Mouse (Mus musculus): ENCODE measurements around the gene Dexi.

Dexi gene

DNA sequence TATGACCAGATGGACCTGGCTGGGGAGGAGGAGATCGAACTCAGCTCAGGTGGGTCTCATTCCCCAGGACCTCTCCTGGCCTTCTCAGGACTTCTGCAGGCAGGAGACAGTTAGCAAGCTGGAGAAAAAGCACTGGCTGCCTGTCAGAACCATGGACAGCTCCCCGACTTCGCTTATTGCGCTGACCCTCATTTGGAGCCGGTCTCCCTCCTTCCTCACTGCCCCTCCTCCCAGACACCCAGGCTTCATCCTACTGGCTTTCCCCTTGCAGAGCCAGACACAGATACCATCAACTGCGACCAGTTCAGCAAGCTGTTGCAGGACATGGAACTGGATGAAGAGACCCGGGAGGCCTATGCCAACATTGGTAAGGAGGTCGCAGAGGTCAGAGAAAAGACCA is 41.0 kb downstream of the Dexi start:
- CTCF ChIA-PET: interaction anchor here (0.8 to 1.6 kb wide), 2 partner anchors 21 to 85 kb away, joined by 3 read pairs; no protein-coding TSS in a partner anchor

DNA sequence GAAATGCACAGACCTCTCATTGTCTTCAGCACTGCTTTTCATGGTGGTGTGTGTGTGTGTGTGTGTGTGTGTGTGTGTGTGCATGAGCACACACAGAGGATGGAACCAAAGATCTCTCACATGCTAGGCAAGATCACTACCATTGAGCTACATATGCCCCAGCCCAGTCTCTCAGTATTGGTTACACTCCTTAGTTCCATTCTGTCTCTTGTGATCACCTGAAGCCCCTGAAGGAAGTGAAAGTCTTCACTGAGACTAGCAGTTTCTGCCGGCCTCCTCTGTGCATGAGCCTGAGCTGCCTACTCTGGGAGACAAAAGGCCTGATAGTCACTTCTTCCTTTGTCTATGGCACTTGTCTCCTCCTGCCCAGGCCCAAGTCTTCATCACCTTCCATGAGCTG is 43.7 kb downstream of the Dexi start:
- CTCF ChIA-PET: interaction anchor here (0.7 kb wide), 1 partner anchor 498 kb away, joined by 3 read pairs; no protein-coding TSS in a partner anchor

DNA sequence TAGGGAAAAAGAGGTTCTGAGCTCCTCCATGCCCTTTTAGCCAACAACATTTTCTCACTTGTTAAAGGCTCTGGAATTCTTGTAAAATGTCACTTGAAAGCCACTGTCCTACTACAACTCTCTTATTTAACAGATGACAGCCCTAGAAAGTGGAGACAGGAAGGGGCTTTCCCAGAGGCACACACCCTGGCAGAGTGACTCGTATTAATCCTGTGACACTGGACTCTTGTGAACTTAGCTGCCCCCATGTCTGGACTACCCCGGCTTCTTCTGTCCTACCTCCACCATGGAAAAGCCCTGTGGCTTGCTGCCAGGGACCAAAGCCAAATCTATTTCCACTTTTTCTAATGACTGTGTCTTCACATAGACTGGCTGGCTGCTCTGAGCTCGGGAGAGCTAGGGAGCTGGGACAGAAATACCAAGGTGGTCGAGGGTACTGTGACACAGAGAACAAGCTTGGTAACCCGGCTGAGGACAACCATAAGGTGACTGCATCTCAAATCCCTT is 44.7 kb downstream of the Dexi start:
- CTCF ChIA-PET: interaction anchor here (0.5 to 1.2 kb wide), 4 partner anchors 9 to 499 kb away, joined by 3 read pairs; no protein-coding TSS in a partner anchor

DNA sequence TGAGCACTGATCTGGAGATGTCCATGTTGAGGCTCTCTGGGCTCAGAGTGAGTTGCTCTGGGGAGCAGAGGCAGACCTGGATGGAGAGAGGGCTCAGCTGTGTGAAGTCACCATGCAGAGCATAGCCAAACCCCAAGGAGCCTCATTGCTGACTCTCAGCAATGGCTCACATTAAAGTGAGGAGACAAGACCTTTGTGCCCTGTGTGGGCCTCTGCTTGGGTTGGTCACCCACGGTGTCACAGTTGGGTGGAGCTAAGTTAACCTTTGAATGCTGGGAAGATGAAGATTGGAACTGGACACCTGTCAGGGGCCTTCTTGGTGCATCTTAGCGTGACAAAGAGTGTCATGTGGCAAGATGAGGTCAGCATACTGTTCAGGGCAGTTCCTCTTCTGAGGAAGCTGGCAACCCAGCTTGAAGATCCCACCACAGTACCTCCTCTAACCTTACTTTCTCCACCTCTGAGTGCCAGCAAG is 47.0 kb downstream of the Dexi start:
- CTCF ChIA-PET: interaction anchor here (1.0 kb wide), 1 partner anchor 22 kb away, joined by 3 read pairs; no protein-coding TSS in a partner anchor

DNA sequence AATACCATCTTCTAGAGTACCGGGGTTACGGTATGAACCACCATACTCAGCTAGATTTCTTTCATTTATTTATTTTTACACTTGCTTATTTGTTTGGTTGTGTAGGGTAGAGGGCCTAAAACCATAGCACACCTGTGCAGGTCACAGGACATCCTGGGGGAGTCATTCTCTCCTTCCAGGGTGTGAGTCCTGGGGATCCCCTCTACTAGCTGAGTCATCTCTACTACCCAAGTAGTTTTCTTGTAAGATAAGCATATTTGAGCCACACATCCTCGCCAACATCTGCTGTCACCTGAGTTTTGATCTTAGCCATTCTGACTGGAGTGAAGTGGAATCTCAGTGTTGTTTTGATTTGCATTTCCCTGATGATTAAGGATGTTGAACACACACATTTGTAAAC is 50.3 kb downstream of the Dexi start:
- CTCF ChIA-PET: no interaction called here

DNA sequence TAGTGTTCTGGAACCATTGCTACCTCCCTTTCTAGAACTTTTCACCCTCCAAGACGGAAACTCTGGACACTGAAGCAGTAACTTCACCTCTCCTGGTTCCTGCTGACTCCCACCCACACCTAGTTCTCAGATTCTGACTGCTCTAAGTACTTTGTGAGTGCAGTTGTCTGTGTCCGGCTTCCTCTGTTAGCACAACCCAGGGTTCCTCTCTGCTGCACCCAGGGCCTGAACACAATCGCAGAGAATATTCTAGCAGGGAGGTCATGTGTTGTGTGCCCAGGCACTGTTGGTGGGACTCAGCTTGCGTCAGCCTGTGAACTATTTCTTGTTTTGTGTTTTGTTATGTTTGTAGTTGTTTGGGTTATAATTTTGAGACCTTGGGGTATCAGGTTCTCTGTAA is 51.1 kb downstream of the Dexi start:
- CTCF ChIA-PET: no interaction called here

DNA sequence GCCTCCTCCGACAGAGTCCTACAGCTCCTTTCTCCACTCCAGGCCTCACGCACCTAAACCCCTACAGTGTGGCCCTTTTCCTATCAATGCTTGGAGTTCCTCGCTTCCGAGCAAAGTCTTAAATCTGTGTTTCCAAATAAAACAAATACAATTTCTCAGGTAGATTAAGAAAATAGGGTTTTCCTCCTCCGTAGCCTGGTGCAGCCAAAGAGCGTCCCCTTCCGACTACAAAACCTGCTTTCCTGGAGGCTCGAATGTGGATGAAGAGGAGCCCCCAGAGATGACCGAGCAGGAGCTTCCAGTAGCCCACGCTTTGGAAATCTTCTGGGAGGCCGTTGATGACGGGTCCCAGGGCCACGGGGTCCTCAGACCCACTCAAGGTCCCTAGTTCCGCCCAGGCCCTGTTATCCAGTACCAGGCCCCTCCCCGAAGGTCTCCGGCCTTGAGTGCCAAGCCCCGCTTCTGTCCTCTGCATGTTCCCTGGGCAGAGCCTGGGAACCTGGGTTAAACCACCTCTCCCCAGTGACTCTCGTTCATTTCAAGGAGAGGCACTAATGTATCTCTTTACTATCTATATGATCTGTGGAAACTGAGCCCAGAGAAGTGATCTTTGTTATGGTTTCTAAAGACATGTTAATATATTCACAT is 52.2 kb downstream of the Dexi start:
- CTCF ChIA-PET: no interaction called here

DNA sequence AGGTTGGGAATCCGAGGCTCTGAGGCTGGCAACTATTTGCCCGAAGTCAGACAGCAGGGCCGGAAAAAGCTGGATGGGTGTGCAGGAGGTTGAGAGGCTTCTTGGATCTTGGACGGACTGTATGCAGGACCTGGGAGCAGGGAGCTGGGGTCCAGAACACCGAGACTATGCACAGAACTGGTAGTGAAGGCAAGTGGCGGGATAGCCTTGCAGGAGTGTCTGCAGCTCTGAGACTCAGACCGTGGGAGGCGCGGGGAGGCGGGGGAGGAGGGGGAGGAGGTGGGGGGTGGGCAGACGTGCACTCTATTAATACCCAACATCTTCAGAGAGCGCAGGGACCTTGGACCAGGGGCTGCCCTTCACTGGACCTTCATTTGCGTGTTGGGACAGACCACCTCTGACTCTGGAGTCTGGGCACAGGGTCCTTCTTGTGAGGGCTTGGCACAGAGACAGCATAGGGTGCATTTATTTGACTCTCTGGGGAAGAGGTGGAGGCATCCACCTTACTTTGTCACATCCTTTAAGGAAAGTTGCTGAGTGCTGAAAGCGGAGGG is 52.9 kb downstream of the Dexi start:
- CTCF ChIA-PET: no interaction called here

DNA sequence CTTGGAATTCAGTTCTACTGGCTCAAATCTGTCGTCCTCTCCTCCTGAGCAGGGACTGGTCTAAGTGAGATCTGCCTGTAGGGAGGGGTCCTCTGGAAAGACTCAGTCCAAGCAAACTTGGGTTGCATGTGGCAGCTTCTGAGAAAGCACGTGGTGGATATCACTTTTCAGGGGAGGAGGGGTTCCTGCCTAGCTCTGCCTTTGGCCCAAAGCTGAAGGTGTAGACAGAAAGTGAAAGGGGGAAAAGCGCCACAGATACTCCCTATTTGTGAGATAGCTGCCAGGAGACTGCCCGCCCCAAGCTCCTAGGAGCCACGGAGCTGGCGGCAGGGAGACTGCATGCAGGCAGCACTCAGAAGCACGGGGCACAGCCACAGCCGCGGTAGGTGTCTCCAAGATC is 53.4 kb downstream of the Dexi start:
- CTCF ChIA-PET: no interaction called here

DNA sequence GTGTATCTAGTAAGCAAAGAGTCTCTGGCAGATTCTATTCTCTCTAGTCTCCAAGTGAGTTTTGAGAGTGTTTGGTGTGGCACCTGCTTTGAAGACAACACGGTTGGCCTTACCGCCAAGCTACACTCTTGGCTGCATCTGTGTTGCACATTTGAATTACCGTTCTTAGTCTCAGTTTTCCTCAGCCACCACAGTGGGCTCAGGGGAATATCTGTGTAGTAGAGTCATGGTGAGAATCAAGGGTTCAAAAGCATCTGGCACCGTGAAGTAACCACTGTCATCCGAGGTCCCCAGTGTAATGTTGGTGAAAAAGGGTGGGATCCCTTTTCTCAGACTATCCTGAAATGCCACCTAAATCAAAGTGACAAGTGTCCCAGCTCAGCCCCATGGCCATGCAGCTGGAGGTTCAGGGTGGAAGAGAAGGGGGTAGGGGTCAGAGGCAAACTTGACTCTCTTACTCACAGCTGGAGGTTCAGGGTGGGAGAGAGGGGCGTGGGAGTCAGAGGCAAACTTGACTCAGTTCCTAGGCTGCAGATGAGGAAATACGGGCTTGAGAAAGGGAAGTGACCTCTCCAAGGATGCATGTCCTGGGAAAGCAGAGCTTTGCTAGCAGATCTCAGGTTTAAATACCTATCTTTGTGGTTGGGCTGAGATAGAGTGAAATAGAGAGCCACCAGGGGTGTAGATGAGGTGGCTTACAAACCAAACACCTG is 53.9 kb downstream of the Dexi start:
- CTCF ChIA-PET: no interaction called here

DNA sequence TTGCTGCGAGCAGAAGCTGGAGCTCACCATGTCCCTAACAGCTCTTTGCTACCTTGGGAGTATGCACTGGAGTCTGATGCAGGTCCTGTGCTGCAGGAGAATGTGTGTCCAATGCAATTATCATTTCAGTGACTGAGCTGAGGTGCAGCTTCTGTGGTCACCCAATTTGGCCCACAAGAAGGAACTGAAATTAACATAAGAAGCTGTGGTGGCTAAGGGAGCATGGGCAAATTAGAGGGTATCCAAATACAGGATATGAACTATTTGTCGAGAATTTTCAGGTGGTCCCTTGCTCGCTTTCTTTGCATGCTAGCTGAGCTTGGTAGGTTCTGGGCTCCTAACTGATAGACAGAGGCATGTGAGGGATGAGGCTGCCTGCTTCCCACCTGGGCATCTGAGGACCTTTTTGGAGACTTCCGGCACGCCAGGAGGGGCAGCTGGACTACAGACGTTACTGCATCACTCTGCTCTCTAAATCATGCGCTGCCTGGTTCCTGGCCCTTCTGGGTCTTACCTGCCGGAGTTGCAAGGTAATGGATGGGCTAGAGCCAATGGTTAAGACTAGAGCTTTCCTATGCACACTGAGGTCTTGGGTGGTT is 54.9 kb downstream of the Dexi start:
- CTCF ChIA-PET: no interaction called here

DNA sequence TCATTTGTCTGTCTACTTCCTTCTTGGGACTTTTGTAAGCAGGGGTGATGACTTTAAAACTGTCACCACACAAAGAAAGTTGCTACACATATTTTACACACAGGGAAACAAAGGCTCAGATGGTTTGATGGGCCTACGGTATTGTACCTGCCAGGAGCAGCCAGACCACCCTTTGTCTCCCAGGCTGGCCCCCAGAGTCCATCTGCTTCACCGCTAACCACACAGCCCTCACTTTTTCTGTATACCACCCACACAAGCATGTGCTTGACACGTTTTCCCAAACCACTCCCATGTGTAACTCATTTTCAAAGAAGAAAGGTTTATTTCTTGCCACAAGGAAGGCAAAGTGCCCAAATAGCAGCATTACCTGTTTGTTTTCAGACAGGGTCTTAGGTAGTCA is 55.9 kb downstream of the Dexi start:
- CTCF ChIA-PET: no interaction called here

DNA sequence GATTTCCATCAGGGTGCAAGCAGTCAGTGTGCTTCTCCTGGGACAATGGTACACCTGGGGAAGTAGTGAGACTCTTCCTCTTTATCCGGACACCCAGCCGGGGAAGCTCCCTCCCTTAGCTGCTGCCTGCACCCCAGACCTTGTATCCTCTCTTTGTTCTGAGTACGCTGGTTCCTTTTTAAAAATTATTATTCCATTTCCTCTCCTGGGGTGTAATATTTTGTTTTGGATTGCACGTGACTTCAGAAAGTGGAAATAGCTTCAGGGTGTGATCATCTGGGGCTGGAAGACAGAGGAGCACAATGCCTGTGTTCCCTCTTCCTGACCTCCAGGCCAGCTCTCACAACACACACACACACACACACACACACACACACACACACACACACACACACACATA is 60.5 kb downstream of the Dexi start:
- CTCF ChIA-PET: interaction anchor here (0.6 to 1.1 kb wide), 2 partner anchors 28 to 52 kb away, joined by 3 to 15 read pairs; no protein-coding TSS in a partner anchor

DNA sequence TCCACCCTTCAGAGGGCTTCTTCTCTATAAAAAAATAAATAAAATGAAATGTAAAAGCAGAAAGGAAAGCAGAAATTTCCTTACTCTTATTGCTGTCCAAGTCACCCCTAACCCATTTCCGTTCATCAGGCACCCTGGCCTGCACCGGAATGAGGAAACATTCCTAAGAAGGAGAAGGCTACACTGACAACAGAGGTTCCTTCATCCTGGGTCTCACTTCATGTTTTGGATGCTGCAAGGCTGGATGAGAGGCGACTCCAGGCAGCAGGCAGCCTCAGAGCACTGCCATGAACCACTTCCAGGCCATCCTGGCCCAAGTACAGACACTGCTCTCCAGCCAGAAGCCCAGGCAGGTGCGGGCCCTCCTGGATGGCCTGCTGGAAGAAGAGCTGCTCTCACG is 63.0 kb downstream of the Dexi start, which contains the start of gene Ciita:
Gene Ciita (plus strand): TSS at position 203 of the 400 bp plus-strand sequence.
- CTCF ChIA-PET: interaction anchor here (0.7 kb wide), 1 partner anchor 19 kb away, joined by 3 read pairs; no protein-coding TSS in a partner anchor

DNA sequence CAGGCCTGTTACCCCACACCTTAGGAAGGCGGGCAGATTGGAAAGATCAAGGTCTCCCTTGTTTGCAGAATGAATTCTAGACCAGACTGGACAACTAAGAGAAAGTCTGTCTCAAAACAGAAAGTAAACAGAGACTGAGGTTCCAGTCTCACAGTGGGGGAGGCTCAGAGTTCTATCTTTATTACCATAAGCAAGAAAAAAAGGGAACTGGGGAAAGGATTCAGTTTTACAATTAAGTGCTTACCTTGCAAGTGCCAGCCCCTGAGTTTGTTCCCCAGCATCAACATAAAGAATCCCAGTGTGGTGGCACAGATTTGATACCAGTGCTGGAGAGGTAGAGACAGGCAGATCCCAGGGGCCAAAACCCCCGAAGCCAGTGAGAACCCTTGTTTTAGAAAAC is 66.9 kb downstream of the Dexi start:
- CTCF ChIA-PET: no interaction called here

DNA sequence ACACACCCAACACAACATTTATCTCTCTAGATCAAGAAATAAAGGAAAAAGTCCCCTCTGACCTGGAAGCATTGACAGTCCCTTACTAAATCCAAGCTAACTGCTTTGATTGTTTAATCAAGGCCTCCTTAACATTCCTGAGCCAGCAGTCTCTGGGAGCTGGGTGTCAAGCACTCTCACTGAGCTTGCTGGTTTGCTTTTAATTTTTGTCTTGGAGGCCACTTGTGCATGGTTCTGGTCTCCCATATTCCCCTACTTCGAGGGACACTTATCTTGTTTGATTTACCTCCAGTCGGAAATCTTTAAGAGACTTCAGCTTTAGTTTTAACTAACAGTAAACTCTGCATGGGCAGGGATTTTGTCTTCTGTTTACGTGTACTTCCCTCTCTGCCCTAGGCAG is 67.9 kb downstream of the Dexi start:
- CTCF ChIA-PET: no interaction called here

DNA sequence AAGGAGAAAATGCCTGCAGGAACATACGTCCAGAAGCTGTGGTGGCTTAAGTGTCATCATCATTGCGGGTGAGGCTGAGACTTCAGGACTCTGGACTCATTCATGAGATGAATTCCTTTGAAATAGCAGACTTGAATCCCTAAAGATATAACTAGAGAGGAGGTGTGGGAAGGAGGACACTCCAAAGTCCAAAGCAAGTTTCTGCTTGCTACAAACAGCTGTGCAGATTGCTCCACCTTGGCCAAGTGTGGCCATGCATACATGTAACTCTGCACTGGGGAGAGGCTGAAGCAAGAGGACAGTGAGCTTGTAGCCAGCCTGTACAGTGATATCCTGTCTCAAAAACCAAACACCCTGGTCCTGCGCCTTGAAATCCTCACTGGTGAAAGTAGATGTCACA is 70.9 kb downstream of the Dexi start:
- CTCF ChIA-PET: no interaction called here

DNA sequence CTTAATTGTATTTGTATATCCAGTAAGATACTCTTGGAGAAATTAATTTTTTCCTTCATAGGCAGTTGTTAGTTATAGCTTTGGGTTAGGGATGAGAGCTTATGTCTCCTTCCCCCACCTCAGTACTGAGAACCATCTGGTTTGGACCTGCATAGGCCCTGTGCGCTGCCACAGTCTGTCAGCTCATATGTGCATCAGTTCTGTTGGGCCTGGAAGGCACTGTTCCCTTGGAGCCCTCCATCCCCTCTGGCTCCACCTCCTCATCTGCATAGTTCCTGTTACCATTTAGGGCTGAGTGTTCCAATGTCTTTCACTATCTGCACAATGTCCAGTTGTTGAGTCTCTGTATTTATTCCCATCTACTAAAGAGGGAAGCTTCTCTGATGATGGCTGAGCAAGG is 74.7 kb downstream of the Dexi start:
- CTCF ChIA-PET: no interaction called here

DNA sequence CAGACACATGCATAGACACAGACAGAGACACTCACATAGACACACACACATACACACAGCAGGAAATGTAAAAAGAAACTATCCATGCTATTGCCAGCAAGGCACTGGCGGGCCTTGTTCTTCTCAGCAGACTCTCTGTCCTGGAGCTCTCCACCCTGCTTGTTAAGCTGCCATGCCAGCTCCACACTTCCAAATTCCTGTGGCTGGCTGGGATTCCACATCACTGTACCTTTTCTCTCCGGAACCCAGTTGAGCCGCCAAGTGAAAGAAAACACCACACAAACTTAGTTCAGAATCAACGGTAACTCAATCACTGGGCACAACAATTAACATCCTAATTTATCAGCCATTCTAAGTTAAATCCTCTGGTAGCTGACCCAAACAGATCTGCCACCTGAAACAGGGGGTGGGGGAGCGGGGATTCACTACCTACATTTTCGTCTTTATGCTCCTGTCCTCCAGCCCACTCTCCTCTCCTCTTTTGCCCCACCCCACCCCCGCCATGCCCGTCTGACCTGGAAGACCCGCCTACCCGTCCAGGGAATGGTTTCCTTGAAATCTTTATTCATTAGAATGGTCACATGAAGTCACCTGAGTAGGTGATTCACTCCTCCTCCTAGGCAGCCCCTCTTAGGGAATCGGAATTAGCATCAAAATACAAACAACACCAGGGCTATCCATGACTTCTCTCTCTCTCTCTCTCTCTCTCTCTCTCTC is 75.3 kb downstream of the Dexi start:
- CTCF ChIA-PET: no interaction called here

DNA sequence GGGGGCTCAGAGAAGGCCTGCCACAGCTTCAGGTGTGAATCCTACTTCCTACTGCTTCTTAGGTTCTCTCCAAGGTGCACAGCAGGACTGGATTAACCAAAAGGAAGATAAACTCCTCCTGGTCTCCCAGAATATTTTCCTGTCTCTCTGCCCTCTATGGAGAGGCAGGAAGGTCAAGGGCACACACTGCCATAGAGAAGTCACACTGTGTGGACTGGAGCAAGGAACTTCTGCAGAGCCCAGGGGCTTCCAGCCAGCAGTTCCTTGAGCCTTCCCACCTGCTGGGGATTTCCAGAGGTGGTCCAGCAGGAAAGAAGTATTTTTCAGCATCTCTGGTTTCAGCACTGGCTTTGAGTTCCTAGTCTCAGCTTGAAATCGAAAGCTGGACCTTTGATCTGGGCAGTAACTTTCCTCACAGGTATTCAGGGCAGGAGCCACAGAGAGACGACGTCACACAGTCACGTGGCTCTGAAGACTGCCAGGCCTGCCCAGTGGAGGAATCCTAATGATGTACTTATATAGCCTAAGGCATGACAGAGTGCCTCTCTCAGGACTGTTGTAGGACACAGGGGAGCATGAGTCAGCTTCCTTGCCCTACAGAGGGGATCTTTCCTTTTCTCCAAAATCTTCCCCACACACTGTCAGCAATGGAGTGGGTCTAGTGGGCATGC is 77.7 kb downstream of the Dexi start:
- CTCF ChIA-PET: no interaction called here

DNA sequence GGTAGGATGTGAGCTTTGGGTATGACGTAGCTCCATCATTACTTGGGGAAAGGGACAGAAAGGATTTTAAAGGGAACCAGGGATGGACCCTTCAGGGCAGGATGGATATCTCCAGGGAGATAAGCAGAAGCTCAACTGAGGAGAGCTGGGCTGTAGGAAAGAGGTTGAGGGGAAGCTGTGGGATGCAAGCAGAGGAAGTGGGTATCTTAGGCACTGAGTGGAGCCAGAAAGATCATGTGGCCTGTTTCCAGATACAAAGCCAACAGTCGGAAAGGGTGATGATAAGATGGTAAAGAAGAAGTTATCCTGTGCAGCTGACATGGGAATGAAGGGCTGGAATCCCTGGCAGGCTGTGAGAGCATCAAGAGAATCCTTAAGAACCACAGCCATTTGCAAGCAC is 81.7 kb downstream of the Dexi start:
- CTCF ChIA-PET: no interaction called here
